Mouse (Mus musculus) forelimb bud, embryonic 11.5 days (tissue): ENCODE measurements around the gene Cd300lf.

Experiments
- DNase-seq: peaks from one replicate; pipeline ENCODE4 v3.0.0-alpha.2; 2012; ENCODE audit warnings: low read depth, low spot score

Gene Cd300lf

DNA sequence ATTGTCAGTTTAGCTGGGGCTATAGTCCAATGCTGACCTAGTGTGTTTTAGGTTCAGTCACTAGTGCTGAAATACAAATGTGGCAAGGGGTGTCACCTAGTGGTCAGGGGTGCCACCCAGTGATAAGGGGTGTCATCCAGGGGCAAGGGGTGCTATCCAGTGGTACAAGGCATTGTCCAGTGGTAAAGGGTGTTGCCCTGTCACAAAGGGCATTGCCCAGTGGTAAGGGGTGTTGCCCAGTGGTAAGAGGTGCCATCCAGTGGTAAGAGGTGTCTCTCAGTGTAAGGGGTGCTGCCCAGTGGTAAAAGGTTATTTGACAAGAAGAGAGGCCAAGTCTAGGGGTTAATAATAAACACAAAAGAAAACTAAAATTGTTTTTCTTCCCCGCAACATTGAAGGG is 56.4 kb downstream of the Cd300lf start:
- DNase-seq = no peak

- DNase-seq = no peak
Measured at GRCm38 (mm10) chr11:115075859-115076258, 57.9 kb downstream of the Cd300lf start.

GRCm38 (mm10) chr11:115075407-115075806 is 58.4 kb downstream of the Cd300lf start:
- no peak for DNase-seq

- no peak for DNase-seq
Measured at GRCm38 (mm10) chr11:115073002-115073401, 60.8 kb downstream of the Cd300lf start.

- no peak for DNase-seq
Measured at GRCm38 (mm10) chr11:115071631-115072294, 62.0 kb downstream of the Cd300lf start.

- no peak for DNase-seq
Measured at GRCm38 (mm10) chr11:115071015-115071551, 62.7 kb downstream of the Cd300lf start.

GRCm38 (mm10) chr11:115066768-115067167 is 67.0 kb downstream of the Cd300lf start:
- DNase-seq = no peak
